Mouse (Mus musculus) adrenal gland, adult 2 months (tissue): ENCODE data around the gene Fam83f. TPM values are rescaled to one million over a fixed set of nuclear protein-coding genes. Genes with fewer than 3 reads are reported as not detected.

Source experiments
- DNase-seq: peaks from one replicate; pipeline ENCODE4 v3.0.0; 2021
- long read RNA-seq: library from polyadenylated mRNA; stranded (forward); transcript quantifications from one replicate; pipeline ENCODE4 v2.0.0, GENCODE M21; 2021
- polyA plus RNA-seq: library from polyadenylated mRNA; depleted of rRNA; stranded (reverse); fragments of >200 nt; gene quantifications from 2 replicates; pipeline ENCODE4 v1.2.3, GENCODE M21; 2012; rRNA removed
- total RNA-seq, 2 experiments: library from RNA; stranded (reverse); gene quantifications; 2 replicates each; pipeline ENCODE4 v1.2.3; 2021

Gene Fam83f
- under 1 TPM; 0.12 to 0.35 TPM for total RNA-seq
- polyA plus RNA-seq, result 0.06 and 0.08 TPM in 2 replicates
- long read RNA-seq, result 0 reads

DNA sequence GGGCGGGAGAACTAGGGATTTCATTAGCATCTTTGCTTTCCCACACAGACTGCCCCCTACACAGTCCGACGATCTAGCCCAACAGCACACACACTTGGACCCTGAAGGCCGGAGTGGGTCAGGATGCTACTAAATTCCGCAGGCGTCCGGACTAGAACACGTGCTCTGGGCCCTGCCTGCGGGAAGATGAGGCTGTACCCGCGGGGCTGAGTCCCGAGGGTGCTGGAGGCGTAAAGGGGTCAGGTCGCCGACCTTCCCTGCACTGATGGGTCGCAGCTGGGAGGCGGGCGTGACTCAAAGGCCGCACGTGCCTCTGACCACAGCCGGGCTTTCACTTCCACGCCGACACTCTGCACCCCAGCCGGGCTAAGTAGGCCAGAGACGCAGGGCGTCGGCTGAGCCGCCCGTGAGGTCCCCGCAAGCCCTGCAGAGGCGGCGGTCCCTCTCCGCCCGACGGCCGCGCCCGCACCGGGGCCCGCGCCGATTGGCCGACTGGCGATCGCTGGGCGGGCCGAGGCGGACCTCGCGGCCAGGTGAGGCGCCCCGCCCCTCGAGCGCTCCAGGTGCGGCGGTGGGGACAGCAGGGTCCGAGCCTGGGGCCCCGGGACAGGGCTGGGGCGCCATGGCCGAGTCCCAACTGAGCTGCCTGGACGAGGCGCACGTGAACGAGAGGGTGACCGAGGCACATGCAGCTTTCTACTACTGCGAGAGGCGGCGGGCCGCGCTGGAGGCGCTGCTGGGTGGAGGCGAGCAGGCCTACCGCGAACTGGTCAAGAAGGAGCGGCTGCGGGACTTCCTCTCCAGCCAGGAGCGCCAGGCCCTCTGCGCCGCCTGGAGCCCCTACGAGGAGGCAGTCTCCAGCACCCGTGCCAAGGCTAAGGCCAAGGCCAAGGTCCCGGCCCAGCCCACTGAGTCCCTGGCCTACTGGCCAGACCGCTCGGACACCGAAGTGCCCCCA, at the start of gene Fam83f:
Gene Fam83f (plus strand): TSS at position 553 of the 958 bp plus-strand sequence.
- DNase-seq, result peak; percentile 35

GRCm38 (mm10) chr15:80623171-80623837, 48.3 kb upstream of the Fam83f start:
- no peak for DNase-seq

DNA sequence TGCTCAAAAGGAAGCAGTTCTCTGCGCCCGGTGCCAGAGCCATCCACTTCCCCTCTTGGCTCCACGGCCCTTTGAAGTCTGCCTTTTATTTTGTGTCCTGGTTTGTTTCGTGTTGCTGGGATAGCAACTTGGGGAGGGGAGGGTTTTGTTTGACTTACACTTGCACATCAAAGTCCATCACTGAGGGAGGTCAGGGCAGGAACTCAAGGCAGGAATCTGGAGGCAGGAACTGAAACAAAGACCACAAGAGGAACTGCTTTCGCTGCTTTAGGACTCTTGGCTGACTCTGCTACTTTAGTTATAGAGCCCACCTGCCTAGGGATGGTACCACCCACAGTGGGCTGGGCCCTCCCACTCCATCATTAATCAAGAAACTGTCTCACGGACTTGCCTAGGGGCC, 45.2 kb upstream of the Fam83f start:
- no peak for DNase-seq

DNA sequence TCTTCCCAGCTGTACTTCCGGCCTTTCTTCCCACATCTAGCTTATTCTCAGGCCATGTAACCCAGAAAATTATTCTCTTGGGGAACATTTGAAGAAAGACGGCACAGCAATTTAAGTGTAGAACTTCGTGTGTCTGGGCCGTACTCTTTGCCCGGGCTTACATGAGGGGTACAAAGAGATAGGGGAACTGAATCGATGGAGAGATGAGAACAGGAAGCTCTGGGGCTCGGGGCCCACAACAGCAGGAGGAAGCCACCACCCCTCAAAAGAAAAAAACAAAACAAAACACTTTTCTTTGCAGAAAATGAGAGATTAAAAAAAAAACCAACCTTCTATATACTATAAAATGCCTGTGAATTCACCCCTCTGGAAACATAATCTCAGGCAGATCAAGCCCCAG, 41.5 kb upstream of the Fam83f start:
- no peak for DNase-seq

DNA sequence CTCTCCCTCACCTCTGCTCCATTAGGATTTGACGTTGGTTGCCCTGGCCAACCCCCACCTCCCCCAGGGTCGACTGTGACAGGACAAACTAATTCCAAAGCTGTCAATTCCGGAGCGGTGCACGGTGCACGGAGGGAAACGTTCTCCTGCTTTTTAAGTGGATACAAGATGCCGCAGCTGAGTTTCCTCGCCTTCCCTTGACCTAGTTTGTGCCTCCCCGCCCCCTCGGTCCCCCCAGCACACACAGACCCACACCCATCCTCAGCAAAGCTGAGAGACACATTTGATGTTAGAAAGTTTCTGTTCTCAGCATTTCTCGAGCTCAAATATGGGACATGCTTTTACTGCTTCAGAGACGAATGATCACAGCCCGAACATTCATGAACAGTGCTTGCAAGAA, 40.9 kb upstream of the Fam83f start:
- DNase-seq, result no peak

GRCm38 (mm10) chr15:80631311-80631710, 40.3 kb upstream of the Fam83f start:
- no peak for DNase-seq

GRCm38 (mm10) chr15:80632280-80632893, 39.3 kb upstream of the Fam83f start:
- no peak for DNase-seq

DNA sequence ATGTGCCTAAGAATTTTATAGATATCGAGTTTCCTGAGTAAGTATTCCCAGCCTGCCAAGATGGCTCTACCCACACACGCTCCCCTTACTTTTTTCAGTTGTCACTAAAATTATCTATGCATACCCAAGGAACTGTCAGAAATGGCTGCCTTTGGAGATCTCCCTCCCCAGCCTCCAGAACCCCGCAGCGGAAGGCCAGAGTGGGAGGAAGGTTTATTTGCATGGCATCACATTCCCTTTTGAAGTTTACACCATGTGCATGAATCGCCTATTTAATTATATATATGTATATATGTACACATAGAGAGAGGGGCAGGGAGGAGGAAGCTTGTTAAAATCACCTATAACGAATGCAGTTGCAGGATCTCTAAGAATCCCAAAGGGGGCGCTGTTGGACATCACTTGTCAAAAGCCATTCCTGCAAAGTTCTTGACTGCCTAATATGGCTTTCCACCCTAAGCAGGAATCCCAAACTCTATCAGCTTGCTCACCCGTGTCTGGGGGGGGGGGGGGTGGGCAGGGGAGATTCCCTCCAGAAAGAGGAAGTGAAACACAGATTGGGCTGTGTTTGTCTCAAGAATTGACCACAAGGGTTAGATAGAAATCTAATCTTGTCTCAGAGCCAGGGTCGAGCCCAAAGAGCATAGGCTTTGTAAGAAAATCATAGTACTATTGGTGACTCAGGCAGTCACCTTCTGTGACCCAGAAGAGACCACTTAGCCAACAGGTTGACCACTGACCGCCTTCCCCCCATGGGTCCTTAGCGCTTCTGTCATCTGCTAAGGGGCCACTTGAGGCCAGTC, 37.1 kb upstream of the Fam83f start:
- no peak for DNase-seq

DNA sequence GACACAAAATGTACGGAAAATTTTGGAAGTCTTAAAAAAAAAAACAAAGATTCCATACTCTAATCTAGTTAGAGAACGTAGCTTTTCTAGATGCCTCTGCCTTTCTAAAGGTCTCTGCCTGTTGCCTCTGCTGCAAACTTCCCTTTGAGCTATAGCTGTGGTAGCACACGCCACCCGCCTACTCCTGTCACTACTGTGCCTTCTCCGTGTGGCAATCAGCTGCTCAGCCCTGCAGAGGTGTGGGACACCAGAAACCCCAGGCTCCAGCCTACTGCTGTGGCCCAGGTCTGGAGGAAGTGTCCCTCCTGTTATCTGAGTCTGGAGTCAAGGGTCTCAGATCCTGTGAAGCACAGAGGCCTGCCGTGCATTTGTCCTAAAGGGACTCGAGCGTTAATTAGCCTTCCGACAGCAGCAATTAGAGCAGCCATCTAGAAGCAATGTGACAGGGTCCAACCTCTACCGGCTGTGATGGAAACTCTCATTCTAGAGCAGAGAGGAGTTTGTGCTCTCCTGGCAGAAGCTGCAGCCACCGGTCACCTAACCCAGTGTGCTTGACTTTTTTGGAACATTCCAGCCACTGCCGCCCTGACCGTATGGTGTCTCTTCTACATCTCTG, 34.8 kb upstream of the Fam83f start:
- no peak for DNase-seq

DNA sequence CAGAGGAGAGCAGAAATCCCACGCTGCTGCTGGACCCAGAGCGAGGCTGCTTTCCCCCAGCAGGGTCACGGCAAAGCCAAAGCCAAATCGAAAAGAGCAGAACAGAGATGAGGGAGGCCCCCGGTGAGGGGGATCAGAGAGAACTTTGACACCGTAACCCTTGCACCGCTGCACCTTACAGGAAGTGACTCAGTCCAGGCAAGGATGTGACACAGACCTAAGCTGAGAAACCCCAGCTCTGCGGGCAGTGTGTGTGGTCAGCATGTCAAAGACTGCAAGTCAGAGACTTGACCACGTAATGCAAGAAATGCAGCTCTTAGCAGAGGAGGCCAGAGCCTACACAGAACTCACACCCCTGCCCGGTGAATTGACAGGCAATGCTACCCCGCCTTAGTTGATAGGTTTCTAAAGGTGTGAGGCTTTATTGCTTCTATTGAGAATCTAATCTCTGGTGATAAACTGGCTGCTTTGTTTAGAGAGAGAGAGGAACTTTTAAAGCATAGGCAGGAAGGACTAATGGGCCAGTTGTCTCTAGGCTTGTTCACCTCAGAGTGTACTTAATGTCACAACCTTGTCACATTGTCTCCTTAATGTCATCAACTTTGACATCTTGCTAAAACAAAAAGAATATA, 32.5 kb upstream of the Fam83f start:
- no peak for DNase-seq

- no peak for DNase-seq
These were observed 31.8 kb upstream of the Fam83f start for GRCm38 (mm10) chr15:80639874-80640273.

DNA sequence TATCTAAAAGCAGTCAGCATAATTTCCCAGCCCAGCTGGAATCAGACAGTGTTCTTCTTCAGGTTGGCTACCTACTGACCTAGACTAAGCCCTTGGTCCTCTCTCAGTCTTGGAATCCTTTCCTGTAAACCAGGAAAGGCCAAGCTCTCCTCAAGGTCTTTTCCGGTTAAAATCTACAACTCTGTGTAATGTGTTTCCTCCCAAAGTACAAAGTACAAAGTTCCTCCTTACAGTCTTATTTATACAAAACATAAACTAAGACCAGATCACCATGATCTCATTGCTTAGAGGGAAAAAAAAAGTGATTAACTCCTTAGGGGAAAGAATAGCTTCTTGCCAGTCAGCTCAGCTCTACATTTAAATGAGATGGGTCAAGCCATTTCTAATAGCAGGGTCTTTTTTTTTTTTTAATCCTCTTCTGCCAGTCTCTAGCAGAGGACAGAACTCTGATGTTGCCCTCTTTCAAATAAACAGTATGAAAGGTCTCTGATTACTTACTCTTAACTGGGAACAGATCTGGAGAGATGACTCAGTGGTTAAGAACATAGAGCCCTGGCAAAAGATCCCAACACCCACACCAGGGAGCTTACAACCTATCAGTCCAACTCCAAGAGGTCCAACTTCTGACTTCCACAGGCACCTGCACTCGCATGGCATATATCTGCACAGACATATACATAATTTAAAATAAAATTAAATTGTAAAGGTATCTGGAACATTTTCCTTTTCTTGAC, 29.8 kb upstream of the Fam83f start:
- DNase-seq, result no peak

DNA sequence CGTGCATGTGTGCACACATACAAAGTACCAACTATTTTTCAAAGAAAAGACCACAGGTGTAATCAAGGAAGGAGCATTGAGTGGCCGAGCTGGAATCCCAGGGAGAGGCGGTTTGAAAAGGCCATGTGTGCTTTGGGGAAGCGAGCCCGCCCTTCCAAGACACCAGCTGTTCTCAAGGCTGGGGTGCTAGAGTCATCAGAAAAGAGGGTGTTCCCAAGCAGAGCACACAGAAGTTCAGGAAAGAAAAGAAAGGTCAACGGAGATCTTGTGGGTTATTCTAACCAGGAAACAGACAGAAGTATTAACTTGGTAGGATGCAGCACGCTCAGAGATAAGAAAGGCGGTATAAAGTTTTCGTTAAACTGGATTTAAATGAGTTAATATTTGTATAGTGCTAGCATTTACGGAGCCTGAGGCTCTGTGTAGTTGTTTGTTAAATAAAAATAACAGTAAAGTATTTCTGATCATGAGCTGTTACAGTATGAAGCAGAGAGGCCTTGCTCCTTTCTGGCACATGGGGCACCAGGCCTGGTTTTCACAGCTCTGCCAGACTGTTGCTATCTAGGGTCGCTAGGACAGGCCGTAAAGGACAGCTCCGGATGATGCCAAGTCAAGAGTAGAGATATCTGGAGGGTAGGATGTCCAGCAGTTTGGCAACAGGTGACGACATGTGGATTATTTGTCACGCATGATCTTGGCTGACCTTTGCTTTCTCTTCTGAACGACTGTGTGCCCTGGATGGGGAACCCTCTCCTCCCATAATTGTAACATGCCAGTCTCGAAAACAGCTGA, 26.4 kb upstream of the Fam83f start:
- no peak for DNase-seq

GRCm38 (mm10) chr15:80648977-80649606, 22.6 kb upstream of the Fam83f start:
- DNase-seq, result no peak

DNA sequence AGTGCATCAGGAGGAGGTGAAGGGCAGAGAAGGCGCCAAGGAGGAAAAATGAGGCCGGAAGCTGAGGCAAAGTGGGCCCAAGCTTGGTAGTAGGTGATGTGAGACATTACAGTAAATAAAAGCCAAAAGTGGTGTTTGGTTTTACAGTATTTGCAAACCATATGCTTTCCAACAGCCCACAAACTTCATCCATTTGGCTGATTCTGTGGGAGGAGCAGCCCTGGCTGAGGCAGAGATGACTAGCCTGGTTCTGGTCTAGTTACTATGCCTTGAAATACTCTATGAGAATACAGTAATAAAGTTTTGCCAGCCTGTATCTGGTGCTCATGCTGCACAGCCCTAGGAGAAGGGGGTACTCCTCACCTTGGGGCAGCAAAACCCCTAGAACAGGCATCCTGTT, 21.2 kb upstream of the Fam83f start:
- no peak for DNase-seq

GRCm38 (mm10) chr15:80653865-80654264, 17.8 kb upstream of the Fam83f start:
- peak; percentile 14 for DNase-seq

DNA sequence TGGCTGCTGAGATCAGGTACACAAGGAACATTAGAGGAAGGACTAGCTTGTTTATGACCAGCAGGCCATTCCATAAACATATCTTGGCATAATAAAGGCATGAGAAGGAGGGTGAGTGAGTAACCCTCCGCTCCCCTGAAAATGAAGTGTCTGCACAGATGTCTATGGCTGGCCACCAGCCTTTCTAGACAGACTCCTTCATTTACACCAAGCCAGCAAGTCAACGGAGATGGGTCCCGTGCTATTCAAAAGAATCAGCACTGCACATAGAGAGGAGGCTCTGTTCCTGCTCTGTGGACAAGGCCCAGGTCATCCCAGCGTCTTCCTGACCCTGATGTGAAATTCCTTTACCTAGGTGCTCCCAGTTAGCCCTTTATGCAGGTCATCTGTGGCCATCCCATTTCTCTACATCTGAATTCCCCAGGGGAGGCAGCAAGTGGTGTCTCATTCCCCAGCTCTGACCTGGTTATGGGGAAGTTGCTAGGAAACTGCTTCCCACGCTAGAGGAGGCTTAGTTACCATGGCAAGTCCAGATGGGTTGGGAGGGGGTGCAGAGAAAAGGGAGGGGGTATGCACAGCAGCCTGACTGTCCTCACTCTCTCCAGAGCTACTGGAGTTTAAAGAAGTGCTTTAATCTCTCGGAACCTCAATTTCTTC, 12.7 kb upstream of the Fam83f start:
- DNase-seq, result no peak

DNA sequence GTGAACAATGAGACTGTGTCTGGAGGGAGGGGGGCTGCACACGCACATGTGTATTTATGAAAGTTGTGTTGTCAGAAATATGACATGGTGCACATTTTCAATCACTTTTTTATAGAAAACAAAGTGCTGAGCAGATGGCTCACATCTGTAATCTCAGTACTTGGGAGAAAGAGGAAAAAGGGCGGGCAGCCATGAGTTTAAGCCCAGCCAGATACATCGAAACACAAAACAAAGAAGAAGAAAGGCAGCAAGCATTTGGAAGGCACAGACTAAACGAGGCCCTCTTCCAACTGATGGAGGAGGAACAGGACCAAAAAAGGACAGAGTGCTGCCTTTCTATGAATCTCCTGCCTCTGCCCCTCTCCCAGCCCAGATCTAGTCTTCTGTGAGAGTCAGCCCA, 10.7 kb upstream of the Fam83f start:
- DNase-seq, result no peak
